27 mouse cellular contexts compared by ENCODE assay signal in the genomic region with DNA sequence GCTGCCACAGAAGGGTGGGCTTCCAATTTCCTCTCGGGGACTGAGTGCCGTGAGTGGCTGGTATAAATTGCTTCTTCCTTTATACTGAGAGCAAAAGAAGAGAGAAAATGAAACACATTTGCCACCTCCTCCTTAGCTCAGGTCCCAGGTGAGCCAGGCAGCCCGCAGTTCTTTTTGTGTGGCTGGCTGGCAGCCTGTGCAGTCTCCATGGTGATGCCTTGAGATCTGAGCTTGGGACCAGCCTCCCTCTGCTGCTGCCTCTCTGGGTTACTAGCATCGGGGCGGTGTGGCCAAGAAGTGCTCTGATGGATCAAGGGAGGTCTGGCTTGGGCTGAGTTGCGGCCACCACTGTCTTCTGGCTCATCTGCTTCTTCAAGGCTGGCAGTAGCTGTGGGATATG.
DNase-seq lines count a peak whose midpoint lies in the region; ATAC-seq and TF ChIP-seq lines count a peak whose summit lies in the region.
"Had no signal": no experiment of that assay in that cellular context is flagged by ENCODE, and none has a peak within 500 bp of the region (broad histone marks: within the 10 kb centered on the region; RNA-seq: fewer than 3 reads in every experiment).

No protein-coding gene starts in this region.

- no peaks in the 10 kb centered on the region for H3K27me3 ChIP-seq in forebrain, postnatal 0 days (ENCODE audit: insufficient read depth, low read length)
- no peaks in the 10 kb centered on the region for H3K27me3 ChIP-seq in forebrain, embryonic 16.5 days (replicated peaks; ENCODE audit: control insufficient read depth, insufficient read depth, low read length)
- H3K27me3 ChIP-seq: hindbrain, embryonic 12.5 days had no signal

- H3K4me2 ChIP-seq in forebrain, postnatal 0 days (ENCODE audit: low read depth), result no peak overlapping the region
- no peak overlapping the region for H3K4me2 ChIP-seq in forebrain, embryonic 16.5 days (ENCODE audit: low read length)
- H3K4me2 ChIP-seq: embryonic facial prominence, embryonic 13.5 days; forebrain, embryonic 12.5 days; heart, embryonic 11.5 days; hindbrain, embryonic 12.5 days had no signal

- H3K9ac ChIP-seq in forebrain, postnatal 0 days, result no peak overlapping the region
- H3K9ac ChIP-seq in forebrain, embryonic 16.5 days (replicated peaks; ENCODE audit: low read depth, low read length), result no peak overlapping the region
- H3K9ac ChIP-seq: embryonic facial prominence, embryonic 13.5 days; forebrain, embryonic 12.5 days; hindbrain, embryonic 12.5 days; liver, embryonic 14.5 days had no signal

- DNase-seq in forebrain, postnatal 0 days, result peak; percentile 54
- peak; percentile 31 for DNase-seq in layer of hippocampus, adult 11-12 months (ENCODE audit: low spot score)
- no peak for DNase-seq in layer of hippocampus, postnatal 25 days (ENCODE audit: extremely low spot score in 1 of 2, low spot score in 1 of 2)
- peak; percentile 29 for DNase-seq in right cerebral cortex, adult 18-20 months
- no peak for DNase-seq in right cerebral cortex, postnatal 4 days
- peak; percentile 26 for DNase-seq in right cerebral cortex, postnatal 14 days
- no peak for DNase-seq in retina, embryonic 14.5 days (ENCODE audit: low spot score)
- DNase-seq: adrenal gland, postnatal 25 days; B cell, adult 2 months; cerebellum, adult 8-10 months; gastrocnemius, postnatal 10 days; heart, postnatal 36 days; kidney, adult 18-20 months; kidney, postnatal 36 days; liver; lung, adult 2 months; lung, postnatal 10 days; retina, postnatal 1 day; spleen, adult 18-20 months; thymus, postnatal 14 days had no signal

- WGBS in forebrain, postnatal 0 days, result 50% methylated on average over 6 of the region's 6 CpGs
- WGBS in forebrain, embryonic 16.5 days, result 46% methylated on average over 6 of the region's 6 CpGs

- no peak for TF ChIP-seq CTCF in forebrain, postnatal 0 days (IDR thresholded peaks at IDR 0.05; ENCODE audit: low read depth)

- peak; percentile 80; the same call in 1 of the 2 replicates for ATAC-seq in forebrain, postnatal 0 days
- no peak; the same call in 1 of the 2 replicates for ATAC-seq in forebrain, embryonic 16.5 days

- H3K36me3 ChIP-seq in forebrain, postnatal 0 days (ENCODE audit: insufficient read depth), result no peaks in the 10 kb centered on the region
- H3K36me3 ChIP-seq in forebrain, embryonic 16.5 days (ENCODE audit: control insufficient read depth, insufficient read depth), result no peaks in the 10 kb centered on the region
- H3K36me3 ChIP-seq: embryonic facial prominence, embryonic 13.5 days; forebrain, embryonic 12.5 days; hindbrain, embryonic 12.5 days had no signal

- H3K4me1 ChIP-seq in forebrain, postnatal 0 days (ENCODE audit: insufficient read depth), result peaks cover 6% of the 10 kb centered on the region
- peaks cover 20% of the 10 kb centered on the region for H3K4me1 ChIP-seq in forebrain, embryonic 16.5 days (replicated peaks; ENCODE audit: control insufficient read depth, insufficient read depth, low read length)

- H3K27ac ChIP-seq in forebrain, postnatal 0 days (ENCODE audit: low read depth, low read length), result no peak overlapping the region
- no peak overlapping the region for H3K27ac ChIP-seq in forebrain, embryonic 16.5 days (ENCODE audit: low read length)
- H3K27ac ChIP-seq: embryonic facial prominence, embryonic 13.5 days; forebrain, embryonic 12.5 days; hindbrain, embryonic 12.5 days; liver, embryonic 14.5 days; macrophage had no signal

- H3K9me3 ChIP-seq in forebrain, postnatal 0 days (ENCODE audit: low read length), result no peaks in the 10 kb centered on the region
- H3K9me3 ChIP-seq in forebrain, embryonic 16.5 days (ENCODE audit: control insufficient read depth, low read length), result no peaks in the 10 kb centered on the region
- H3K9me3 ChIP-seq: embryonic facial prominence, embryonic 13.5 days; forebrain, embryonic 12.5 days; hindbrain, embryonic 12.5 days had no signal

- H3K4me3 ChIP-seq in forebrain, postnatal 0 days (ENCODE audit: low read depth, low read length), result no peak overlapping the region
- H3K4me3 ChIP-seq in forebrain, embryonic 16.5 days (replicated peaks; ENCODE audit: low read length), result no peak overlapping the region
- H3K4me3 ChIP-seq: embryonic facial prominence, embryonic 13.5 days; forebrain, embryonic 12.5 days; hindbrain, embryonic 12.5 days had no signal

Comparison
In these comparisons a context has a peak if more than half of its experiments do, and no peak if none do; other contexts are left out.
1. DNase-seq: peak in forebrain, postnatal 0 days (single experiment), layer of hippocampus, adult 11-12 months (single experiment), right cerebral cortex, adult 18-20 months (single experiment) and right cerebral cortex, postnatal 14 days (single experiment); none in layer of hippocampus, postnatal 25 days (0 of 2), right cerebral cortex, postnatal 4 days (single experiment) and retina, embryonic 14.5 days (single experiment).